Mouse (Mus musculus): ENCODE measurements around the gene Kcnt2. TPM values are rescaled to one million over a fixed set of nuclear protein-coding genes. Genes with fewer than 3 reads are reported as not detected.

The Kcnt2 gene
- polyA plus RNA-seq, 1 experiment, result 2.7 TPM

DNA sequence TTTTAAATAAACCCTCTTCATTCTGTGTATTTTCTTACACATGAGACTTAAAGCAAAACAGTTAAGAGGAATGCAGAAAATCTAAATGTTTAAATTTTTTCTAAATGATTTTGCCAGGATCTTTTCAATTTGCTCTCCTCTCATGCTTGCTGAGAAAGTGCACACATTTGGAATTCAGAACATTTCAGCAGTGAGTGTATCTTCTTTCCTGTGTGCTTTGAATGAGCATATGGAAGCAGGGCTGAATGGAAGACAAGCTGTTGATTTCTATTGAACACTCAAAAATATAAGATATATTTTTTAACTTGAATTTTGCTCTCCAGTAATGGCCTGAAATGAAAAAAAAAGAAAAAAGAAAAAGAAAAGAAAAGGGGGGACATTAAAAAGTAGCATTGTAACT is 49.5 kb downstream of the Kcnt2 start:
- TF ChIP-seq POLR2A (IDR thresholded peaks at IDR 0.05; ENCODE audit: borderline replicate concordance, extremely low read depth, insufficient read depth, insufficient read length, poor library complexity, severe bottlenecking), result no peak
- TF ChIP-seq CTCF (IDR thresholded peaks at IDR 0.05; ENCODE audit: borderline replicate concordance, extremely low read depth, insufficient read depth, insufficient read length), result no peak
- DNase-seq (ENCODE audit: low read depth), result no peak

DNA sequence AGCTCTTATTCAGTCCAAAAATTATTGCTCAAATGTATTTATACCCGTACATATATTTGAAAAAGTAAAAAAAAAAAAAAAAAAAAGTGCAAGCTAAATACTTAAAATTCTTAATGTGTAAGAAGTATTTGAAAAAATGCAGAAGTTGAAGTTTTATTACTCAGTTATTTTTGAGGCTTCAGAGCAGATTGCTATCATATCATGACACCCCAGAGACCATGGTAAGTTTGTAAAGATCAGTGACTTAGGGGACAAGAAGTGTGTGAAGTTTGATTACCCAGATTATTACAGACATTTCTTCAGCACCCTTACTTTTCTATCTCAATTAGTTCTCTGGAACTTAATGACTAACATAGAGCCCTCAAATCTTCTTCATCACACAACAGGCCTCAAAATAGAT is 58.3 kb downstream of the Kcnt2 start:
- no peak for TF ChIP-seq CTCF (IDR thresholded peaks at IDR 0.05; ENCODE audit: borderline replicate concordance, extremely low read depth, insufficient read depth, insufficient read length)
- TF ChIP-seq POLR2A (IDR thresholded peaks at IDR 0.05; ENCODE audit: borderline replicate concordance, extremely low read depth, insufficient read depth, insufficient read length, poor library complexity, severe bottlenecking), result no peak
- no peak for DNase-seq (ENCODE audit: low read depth)

DNA sequence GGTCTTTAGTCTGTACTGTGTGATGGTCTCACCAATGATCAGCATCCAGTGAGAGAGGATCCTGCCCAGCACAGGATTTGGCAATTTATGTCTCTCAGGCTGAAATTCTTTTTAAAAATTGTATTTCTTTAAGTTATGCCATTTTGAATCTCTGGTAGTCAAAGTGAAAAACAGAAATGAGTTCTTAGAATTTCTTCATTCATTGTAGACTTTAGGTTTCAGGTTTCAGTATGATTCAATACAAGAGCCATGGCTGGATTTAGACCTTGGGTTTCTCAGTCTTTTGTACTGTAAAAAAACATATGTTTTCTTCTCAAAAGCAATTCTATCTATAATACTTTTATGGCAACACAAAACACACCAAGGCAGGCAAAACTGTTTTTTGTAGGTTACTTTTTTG is 59.4 kb downstream of the Kcnt2 start:
- TF ChIP-seq CTCF (IDR thresholded peaks at IDR 0.05; ENCODE audit: borderline replicate concordance, extremely low read depth, insufficient read depth, insufficient read length) (no peak), POLR2A (IDR thresholded peaks at IDR 0.05; ENCODE audit: borderline replicate concordance, extremely low read depth, insufficient read depth, insufficient read length, poor library complexity, severe bottlenecking) (no peak)
- no peak for DNase-seq (ENCODE audit: low read depth)

DNA sequence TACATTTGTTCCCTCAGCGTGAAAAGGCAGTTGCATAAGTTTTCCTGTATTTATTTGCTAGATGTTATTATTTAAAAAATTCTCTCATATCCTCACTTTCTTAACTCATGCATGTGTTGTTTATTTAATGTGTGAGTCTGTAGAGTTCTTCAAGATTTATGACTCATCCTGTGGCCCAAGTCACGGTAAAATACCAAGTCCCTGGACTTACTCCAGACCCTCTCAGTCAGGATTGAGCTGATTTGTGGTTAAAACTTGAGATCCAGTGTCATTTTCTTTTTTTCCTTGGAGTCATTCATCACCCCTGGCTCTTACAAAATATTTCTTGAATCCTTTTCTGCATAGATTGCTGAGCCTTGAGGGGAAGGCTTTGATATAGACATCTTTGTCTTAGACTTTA is 60.4 kb downstream of the Kcnt2 start:
- no peak for DNase-seq (ENCODE audit: low read depth)
- no peak for TF ChIP-seq CTCF (IDR thresholded peaks at IDR 0.05; ENCODE audit: borderline replicate concordance, extremely low read depth, insufficient read depth, insufficient read length)
- no peak for TF ChIP-seq POLR2A (IDR thresholded peaks at IDR 0.05; ENCODE audit: borderline replicate concordance, extremely low read depth, insufficient read depth, insufficient read length, poor library complexity, severe bottlenecking)

DNA sequence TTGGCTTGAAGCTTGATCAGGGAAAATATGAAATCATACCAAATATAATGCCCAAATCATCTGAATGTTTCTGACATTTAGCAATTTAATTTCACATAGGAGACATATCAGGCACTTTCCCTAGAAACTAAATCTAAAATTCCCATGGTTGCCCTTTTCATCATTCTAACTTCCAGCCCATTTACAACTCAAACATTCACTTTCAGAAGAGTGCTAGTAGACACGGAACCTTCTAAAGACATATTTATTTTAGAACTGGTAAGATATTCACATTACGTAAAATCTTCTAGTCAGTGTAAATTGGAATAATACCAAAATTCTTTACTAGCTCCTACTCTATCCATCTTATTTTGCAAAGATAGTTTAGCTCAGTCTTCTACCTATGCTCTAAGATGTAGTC is 64.8 kb downstream of the Kcnt2 start:
- no peak for DNase-seq (ENCODE audit: low read depth)
- TF ChIP-seq POLR2A (IDR thresholded peaks at IDR 0.05; ENCODE audit: borderline replicate concordance, extremely low read depth, insufficient read depth, insufficient read length, poor library complexity, severe bottlenecking) (no peak), CTCF (IDR thresholded peaks at IDR 0.05; ENCODE audit: borderline replicate concordance, extremely low read depth, insufficient read depth, insufficient read length) (no peak)

DNA sequence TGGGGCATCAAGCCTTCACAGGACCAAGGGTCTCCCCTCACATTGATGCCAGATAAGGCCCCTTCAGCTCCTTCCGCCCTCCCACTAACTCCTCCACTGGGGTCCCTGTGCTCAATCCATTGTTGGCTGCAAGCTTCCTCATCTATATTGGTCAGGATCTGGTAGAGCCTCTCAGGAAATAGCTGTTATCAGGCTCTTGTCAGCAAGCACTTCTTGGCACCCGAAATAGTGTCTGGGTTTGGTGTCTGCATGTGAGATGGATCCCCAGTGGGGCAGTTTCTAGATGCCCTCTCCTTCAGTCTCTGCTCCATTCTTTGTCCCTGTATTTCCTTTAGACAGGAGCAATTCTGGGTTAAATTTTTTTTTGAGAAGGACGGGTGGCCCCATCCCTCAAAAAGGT is 79.1 kb downstream of the Kcnt2 start:
- no peak for DNase-seq (ENCODE audit: low read depth)
- TF ChIP-seq POLR2A (IDR thresholded peaks at IDR 0.05; ENCODE audit: borderline replicate concordance, extremely low read depth, insufficient read depth, insufficient read length, poor library complexity, severe bottlenecking), result no peak
- no peak for TF ChIP-seq CTCF (IDR thresholded peaks at IDR 0.05; ENCODE audit: borderline replicate concordance, extremely low read depth, insufficient read depth, insufficient read length)

DNA sequence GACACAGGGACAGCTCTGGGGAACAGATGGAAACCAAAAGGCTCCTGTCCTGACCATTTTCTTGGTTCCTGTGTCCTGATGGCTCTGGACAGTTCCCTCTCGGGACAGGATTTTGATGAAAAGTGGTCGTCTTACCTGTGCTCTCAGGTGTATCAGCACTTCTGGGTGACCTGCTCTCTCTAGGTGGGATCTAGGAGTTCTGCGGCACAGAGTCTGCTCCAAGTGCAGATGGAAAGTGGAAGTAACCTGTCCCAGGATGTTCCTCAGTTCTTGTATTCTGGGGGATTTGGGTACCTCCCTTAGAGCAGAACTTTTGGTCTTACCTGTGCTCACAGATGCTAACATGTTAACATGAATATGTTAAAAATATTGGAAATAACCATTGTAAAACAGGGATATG is 80.8 kb downstream of the Kcnt2 start:
- no peak for DNase-seq (ENCODE audit: low read depth)

DNA sequence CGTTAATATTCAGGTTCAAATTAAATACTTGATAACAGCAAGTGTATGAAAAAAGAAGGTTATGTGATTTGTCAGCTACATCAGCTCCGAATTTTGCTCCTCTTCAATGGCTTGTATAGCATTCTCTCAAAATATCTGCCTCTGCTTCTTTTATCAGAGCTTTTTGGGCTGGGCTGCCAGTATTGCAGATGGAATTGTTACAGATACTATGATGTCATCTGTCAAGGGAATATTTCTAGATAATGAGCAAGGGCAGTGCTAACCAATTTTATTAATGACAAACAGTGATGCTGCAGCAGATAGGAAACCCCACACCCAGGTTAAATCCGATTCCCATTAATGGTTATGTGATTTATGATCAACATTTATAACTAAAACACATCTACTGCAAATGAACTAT is 87.7 kb downstream of the Kcnt2 start:
- DNase-seq (ENCODE audit: low read depth), result peak; percentile 11
- TF ChIP-seq POLR2A (IDR thresholded peaks at IDR 0.05; ENCODE audit: borderline replicate concordance, extremely low read depth, insufficient read depth, insufficient read length, poor library complexity, severe bottlenecking) (no peak), CTCF (IDR thresholded peaks at IDR 0.05; ENCODE audit: borderline replicate concordance, extremely low read depth, insufficient read depth, insufficient read length) (no peak)

More for the DNA sequence above, 80.8 kb downstream of the Kcnt2 start:
- TF ChIP-seq POLR2A (IDR thresholded peaks at IDR 0.05; ENCODE audit: borderline replicate concordance, extremely low read depth, insufficient read depth, insufficient read length, poor library complexity, severe bottlenecking), result no peak
- TF ChIP-seq CTCF (IDR thresholded peaks at IDR 0.05; ENCODE audit: borderline replicate concordance, extremely low read depth, insufficient read depth, insufficient read length), result no peak

DNA sequence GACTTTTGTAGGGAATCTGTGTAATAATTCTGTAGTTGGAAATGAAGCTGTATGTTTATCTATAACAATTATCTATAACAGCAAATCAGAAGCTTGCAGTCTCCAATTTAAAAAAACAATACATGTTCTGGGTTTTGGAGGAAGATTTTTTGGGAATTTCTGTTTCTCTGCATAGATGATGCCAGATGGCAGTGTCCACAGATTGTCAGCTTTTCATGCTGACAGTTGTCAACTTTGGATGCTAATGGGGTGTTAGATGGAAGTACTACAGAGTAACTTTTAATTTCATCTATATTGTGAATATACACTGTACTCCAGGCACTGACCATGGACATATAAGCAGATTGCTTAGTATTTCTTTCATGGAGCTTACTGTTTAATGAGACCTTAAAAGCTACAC is 92.5 kb downstream of the Kcnt2 start:
- peak; percentile 19 for DNase-seq (ENCODE audit: low read depth)
- TF ChIP-seq POLR2A (IDR thresholded peaks at IDR 0.05; ENCODE audit: borderline replicate concordance, extremely low read depth, insufficient read depth, insufficient read length, poor library complexity, severe bottlenecking), result no peak
- TF ChIP-seq CTCF (IDR thresholded peaks at IDR 0.05; ENCODE audit: borderline replicate concordance, extremely low read depth, insufficient read depth, insufficient read length), result no peak

DNA sequence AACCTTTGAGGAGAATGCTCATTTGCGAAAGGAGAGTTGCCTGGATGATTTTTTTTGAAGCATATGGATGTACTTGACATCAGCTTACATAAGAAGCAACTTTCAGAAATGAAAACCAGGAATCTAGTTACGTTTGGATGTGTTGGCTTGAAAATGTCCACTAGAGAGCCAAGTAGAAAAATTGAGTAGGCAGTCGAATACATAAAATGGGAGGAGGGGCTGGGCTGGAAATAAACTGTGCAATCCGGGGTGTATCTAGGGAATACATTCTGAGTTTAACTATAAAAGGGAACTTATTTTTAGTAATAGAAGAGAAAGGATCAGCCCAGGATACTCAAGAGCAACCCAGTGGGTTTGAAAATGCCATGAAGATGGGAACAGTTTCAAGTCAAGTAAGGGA is 93.4 kb downstream of the Kcnt2 start:
- no peak for DNase-seq (ENCODE audit: low read depth)
- TF ChIP-seq CTCF (IDR thresholded peaks at IDR 0.05; ENCODE audit: borderline replicate concordance, extremely low read depth, insufficient read depth, insufficient read length), result no peak
- no peak for TF ChIP-seq POLR2A (IDR thresholded peaks at IDR 0.05; ENCODE audit: borderline replicate concordance, extremely low read depth, insufficient read depth, insufficient read length, poor library complexity, severe bottlenecking)

DNA sequence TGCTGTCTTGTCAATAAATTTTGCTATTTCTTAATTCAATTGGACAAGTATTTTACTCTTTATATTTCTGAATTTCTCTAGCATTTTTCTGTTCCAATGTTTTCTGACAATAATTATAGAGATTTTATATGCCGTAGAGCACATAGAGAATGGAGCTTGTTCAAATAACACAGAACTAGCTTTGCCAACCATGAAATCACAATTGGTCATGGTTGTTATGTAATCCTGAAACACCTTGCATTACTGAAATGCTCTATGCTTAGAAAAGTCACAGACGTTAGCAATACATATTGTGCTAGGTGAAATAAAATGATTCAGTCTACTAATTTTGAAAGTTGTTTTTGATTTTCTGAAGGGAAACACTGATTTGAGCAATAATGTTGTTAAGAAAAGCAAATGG is 118.8 kb downstream of the Kcnt2 start:
- TF ChIP-seq POLR2A (IDR thresholded peaks at IDR 0.05; ENCODE audit: borderline replicate concordance, extremely low read depth, insufficient read depth, insufficient read length, poor library complexity, severe bottlenecking) (no peak), CTCF (IDR thresholded peaks at IDR 0.05; ENCODE audit: borderline replicate concordance, extremely low read depth, insufficient read depth, insufficient read length) (no peak)
- DNase-seq (ENCODE audit: low read depth), result peak; percentile 12

DNA sequence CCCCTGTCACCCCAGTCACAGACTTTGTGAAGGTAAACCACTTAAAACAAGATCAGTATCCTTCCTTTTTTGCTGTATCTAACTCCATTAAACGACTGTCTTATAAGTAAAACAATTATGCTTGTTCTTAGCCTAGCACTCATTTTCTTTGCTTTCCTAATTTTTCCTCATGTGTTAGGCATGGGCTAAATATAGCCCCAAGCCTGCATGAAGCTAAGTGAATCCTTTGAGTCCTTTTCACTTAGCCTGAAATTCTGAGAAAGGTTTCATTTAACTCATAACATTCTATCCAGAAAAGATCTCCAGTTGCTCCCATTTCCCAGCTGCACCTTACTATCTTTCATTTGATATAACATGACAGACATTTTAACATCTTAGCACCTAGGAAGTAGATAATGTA is 127.6 kb downstream of the Kcnt2 start:
- no peak for DNase-seq (ENCODE audit: low read depth)
- TF ChIP-seq POLR2A (IDR thresholded peaks at IDR 0.05; ENCODE audit: borderline replicate concordance, extremely low read depth, insufficient read depth, insufficient read length, poor library complexity, severe bottlenecking) (no peak), CTCF (IDR thresholded peaks at IDR 0.05; ENCODE audit: borderline replicate concordance, extremely low read depth, insufficient read depth, insufficient read length) (no peak)

DNA sequence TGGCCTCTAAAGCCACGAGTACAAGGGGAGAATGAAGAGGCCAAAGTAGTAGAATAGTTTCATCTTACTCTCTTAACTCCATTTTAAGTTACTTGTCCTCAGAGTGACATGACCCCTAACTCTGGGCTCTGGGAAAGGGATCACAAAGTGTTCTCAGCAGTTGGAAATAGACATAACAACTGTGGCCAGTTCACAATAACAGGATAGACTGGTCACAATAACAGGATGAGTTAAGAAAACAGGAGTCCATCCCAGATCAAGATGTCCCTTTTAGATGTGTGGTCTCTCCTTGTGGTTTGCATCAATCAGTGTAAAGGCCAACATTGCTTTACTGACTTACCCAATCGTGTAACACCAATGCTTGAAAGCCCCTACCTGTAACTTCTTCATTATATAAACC is 132.8 kb downstream of the Kcnt2 start:
- TF ChIP-seq POLR2A (IDR thresholded peaks at IDR 0.05; ENCODE audit: borderline replicate concordance, extremely low read depth, insufficient read depth, insufficient read length, poor library complexity, severe bottlenecking) (no peak), CTCF (IDR thresholded peaks at IDR 0.05; ENCODE audit: borderline replicate concordance, extremely low read depth, insufficient read depth, insufficient read length) (no peak)
- DNase-seq (ENCODE audit: low read depth), result no peak

All from brain, embryonic 14.5 days (tissue).